Mouse (Mus musculus): ENCODE measurements at regions not wholly inside any gene's neighbourhood (a gene's known extent, or its start where the extent isn't known, plus 50 kb on each side); places are given as distances from the start of the nearest gene placed in this dataset.

GRCm38 (mm10) chr2:179260892-179261291, 181.3 kb upstream of the Cdh4 start:
- no peak for DNase-seq (ENCODE audit: low spot score)

GRCm38 (mm10) chr2:179263888-179264287, 178.3 kb upstream of the Cdh4 start:
- no peak for DNase-seq (ENCODE audit: low spot score)

DNA sequence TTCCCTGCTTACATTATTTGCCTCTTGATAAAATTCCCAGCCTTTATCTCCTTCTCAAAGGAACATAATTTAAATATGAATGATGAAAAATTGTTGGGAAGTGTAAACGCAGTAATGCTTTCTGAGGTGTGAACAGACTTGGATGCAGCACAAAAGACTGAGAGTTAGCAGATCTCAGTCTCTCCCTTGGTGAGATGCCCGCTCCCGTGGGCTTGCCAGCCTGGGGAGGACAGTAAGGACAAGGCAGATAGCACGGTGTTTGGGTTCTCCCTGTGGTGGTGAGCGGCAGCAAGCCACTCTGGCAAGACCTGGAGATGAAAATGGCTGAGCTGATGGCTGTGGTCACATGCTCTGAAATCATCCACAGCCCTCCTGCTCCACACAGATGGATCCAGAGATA, 176.8 kb upstream of the Cdh4 start:
- no peak for DNase-seq (ENCODE audit: low spot score)

- DNase-seq (ENCODE audit: low spot score): no peak
Measured at GRCm38 (mm10) chr2:179277204-179277886, 164.9 kb upstream of the Cdh4 start.

DNA sequence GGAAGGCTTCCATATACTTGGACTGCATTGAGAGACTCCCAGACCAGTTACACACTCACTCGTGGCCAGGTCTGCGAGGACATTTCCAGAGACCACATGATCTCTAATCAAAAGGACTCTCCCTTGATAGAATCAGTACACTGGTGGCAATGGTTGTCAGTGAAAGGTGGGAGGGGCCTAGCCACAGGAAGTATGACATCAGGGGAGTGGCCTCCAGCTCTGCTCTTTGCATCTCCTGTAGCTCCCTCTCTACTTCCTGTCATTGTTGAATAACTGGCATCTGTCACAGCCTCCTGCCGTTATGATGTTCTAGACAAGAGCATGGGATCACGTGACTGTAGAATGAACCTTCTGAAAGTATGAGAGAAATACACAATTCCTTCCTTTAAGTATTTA, 164.3 kb upstream of the Cdh4 start:
- DNase-seq (ENCODE audit: low spot score): no peak

GRCm38 (mm10) chr2:179282276-179282675, 160.0 kb upstream of the Cdh4 start:
- no peak for DNase-seq (ENCODE audit: low spot score)

DNA sequence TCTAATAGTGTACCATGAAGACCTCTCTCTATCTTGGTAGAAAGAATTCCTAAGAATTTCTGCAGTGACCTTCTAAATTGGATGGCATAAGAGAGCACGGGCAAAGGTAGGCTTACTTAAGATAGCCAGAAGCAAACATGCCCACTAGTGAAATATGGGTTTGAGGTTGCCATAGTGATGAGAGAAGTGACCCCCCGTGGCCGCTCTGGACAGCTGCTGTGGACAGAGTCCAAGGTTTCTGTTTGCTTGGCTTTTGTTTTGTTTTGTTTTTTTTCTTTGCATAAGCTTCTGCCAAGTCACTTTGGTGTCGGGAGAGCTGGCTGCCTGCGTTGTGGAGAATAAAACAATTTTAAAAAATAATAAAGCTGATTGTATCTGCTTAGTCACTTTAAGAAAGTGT, 151.8 kb upstream of the Cdh4 start:
- DNase-seq (ENCODE audit: low spot score): no peak

DNA sequence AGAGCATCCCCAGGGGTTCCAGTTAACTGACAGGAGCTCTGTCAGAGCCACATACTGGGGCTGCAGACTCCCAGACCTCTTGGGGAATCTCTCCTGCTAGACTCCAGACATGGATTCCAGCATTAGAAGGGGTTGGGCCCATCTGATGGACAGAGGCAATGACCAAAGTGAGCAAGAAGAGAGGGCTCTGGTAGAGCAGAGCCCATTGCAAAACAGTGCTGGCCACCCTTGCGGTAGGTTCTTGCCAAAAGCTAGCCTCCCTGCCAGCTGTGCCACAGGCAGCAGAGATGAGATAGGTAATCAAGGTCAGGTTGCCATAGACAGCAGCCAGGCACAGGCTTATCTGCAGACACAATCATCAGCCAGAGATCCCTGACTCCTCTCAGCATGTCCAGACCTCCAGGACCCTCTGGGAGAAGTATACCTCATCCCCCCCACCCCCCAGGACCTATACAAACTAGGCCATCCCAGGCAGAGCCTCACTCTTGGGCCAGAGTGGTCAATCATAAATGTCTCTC, 151.1 kb upstream of the Cdh4 start:
- no peak for DNase-seq (ENCODE audit: low spot score)

DNA sequence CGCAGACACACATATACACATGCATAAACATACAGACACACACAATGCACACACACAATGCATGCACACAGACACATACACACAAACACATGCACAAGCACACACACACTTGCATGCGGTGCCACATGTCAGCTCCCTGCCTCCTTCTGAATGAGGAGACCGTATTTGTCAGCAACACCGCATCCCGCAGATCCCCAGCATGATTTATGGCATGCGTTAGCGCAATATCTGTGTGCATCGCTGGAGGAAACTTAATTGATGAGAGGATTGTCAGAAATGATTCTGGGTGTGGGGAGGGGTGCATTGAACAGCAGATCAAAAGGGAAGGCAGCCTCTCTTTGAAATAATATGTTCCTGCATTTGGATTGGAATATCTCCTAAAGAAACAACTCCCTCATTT, 150.3 kb upstream of the Cdh4 start:
- DNase-seq (ENCODE audit: low spot score): no peak

DNA sequence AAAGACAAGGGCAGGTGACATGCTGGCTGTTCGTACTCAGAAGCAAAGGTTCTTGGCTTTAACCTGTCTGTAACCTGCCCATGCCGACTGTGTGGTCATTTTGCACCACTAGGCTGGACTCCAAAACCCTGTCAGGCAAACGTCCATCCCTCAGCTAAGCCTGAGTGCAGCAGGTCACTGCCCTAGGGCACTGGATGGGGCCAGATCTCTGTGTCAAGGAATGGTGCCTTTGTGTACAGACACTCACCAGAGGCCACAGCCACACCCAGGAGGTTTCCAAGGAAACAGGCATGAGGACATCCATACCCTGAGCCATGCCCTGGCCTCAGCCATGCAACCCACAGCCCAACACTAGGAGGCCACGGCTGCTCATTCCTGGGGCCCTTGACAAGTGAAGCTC, 149.7 kb upstream of the Cdh4 start:
- no peak for DNase-seq (ENCODE audit: low spot score)

DNA sequence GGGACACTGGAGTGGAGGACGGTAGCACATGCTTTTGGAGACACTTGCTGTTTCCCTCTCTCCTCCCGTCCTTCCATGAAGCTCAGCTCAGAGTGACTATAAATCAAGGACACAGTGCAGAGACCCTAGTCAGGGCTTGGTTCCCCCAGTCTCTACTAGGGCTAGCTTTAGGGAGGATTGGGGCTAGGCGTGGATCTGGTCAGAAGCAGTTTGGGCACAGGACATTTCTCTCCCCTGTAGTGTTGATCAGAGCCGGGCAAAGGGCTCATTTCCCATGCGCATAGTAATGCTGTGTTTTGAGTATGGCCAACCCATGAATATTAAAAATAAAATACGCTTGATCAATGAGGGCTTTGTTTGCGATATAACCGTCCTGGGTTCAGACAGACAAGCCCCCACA, 149.1 kb upstream of the Cdh4 start:
- DNase-seq (ENCODE audit: low spot score): no peak

GRCm38 (mm10) chr2:179297057-179297456, 145.2 kb upstream of the Cdh4 start:
- DNase-seq (ENCODE audit: low spot score): no peak

DNA sequence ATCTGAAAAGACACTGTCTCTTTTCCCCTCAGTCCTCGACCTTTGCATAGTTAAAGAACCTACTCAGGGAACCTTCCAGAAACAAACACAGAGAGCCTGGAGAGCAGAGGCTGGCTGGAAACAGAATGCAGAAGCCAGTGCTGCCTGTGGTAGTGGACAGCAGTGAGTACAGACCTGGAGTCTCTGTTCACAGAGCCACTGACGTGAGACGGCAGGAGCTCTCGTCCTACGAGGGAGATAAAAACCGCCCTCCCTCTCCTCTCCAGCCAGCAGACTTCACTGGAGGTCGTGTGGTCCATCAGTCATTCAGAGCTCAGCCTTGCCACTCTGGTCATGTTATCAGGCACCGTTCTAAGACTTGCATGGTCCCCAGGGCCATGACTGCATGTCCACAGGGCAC, 138.5 kb upstream of the Cdh4 start:
- DNase-seq (ENCODE audit: low spot score): no peak

- DNase-seq (ENCODE audit: low spot score): no peak
Measured at GRCm38 (mm10) chr2:179307286-179307931, 134.8 kb upstream of the Cdh4 start.

DNA sequence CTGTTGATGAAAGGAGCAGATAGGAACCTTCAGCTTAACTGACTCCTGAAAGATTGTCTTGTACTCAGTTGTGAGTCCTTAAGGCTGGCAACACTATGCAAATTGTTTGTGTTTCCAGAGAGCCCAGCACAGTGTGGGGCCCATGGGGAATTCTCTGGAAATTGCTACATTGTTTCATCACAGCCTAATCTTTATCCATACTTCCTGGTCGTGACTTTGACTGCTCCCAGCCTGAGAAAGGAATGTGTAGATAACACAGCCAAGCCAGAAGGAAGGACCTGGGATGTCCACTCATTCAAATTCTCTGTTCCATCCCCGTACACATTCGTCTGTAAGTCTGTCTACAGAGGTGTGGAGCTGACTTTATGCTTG, 134.3 kb upstream of the Cdh4 start:
- no peak for DNase-seq (ENCODE audit: low spot score)

GRCm38 (mm10) chr2:179318046-179318445, 124.2 kb upstream of the Cdh4 start:
- DNase-seq (ENCODE audit: low spot score): no peak

- DNase-seq (ENCODE audit: low spot score): no peak
Measured at GRCm38 (mm10) chr2:179325242-179325641, 117.0 kb upstream of the Cdh4 start.

GRCm38 (mm10) chr2:179332872-179333489, 109.2 kb upstream of the Cdh4 start:
- no peak for DNase-seq (ENCODE audit: low spot score)

- no peak for DNase-seq (ENCODE audit: low spot score)
Measured at GRCm38 (mm10) chr2:179333587-179333986, 108.6 kb upstream of the Cdh4 start.

GRCm38 (mm10) chr2:179336235-179336634, 106.0 kb upstream of the Cdh4 start:
- DNase-seq (ENCODE audit: low spot score): no peak

DNA sequence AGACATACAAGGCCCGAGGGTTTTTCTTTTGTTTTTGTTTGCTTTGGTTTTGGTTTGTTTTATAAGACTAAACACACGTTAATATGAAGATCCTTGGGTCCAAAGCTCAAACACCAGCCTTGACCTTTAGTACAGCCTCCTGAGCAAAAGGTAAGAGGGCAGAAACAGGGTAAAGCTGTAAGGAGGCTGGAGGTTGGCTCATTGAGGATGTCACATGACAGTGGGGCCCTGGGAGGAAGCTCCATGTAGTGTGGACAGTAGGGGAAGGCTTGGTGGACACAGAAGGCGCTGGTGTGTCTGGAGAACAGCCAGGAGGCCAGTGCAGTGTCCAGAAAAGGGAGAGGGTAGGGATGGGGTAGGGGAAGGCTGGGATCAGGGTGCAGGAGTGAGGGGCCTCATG, 89.6 kb upstream of the Cdh4 start:
- DNase-seq (ENCODE audit: low spot score): no peak

DNA sequence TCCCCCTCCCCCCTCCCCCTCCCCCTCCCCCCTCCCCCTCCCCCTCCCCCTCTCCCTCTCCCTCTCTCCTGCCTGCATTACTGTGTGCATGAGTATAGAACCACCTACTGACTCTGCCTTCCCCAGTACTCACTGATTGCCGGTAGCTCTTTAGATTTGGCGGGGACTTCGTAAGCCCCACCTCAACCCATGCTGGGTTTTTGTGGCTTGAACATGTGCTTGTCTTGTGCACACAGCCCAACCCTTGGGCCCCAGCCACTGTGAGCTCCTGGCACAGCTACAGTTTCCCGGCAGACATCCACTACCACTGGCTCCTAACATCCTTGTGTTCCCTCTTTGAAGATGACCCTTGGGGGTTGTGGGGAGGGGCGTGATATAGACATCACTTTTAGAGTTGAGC, 87.4 kb upstream of the Cdh4 start:
- no peak for DNase-seq (ENCODE audit: low spot score)

DNA sequence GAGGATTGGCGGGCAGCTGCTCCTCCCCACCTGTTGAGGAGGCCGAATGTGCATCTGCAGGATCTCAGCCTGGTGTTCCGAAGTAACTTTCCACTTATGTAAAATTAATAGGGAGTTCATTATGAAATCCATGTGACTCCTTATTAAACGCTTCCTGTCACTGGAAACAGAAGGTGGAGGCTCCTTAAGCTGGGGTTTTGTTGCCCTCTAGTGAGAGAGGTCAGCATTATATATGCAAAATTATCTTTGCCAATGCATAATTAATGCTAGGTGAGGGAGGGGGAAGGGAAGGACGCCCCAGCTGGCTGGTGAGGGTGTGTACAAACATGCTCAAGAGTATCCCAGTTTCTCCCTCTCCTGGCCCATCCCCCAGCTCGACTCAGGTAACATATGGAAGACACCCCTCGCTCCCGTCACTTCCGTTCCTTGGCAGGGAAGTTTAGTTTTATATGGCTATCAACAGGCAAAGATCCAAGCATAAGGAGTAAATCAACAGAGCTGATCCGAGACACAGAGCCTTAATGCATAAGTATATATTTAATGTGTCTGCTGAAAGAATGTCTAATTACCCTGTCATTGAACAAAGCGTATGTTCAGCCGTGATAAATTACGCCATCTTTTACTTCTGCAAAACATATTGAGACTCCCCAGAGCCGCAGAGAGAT, 71.2 kb upstream of the Cdh4 start:
- no peak for DNase-seq (ENCODE audit: low spot score)

Data from testis, postnatal 10 days (tissue).